Mouse (Mus musculus): ENCODE measurements around the gene Rab21. TPM values are rescaled to one million over a fixed set of nuclear protein-coding genes. Genes with fewer than 3 reads are reported as not detected.

The Rab21 gene
- total RNA-seq, 2 experiments from 2014 or later, result 56.4 to 62.2 TPM

Other genes starting within 250 kb of the Rab21 start
- gene Tph2, start 130.6 kb downstream of the Rab21 start, total RNA-seq (2021), result under 1 TPM in 1 of 2 experiments, not detected in 1; 0.17 TPM
- gene Tbc1d15, start 64.1 kb downstream of the Rab21 start, total RNA-seq (2021), result 10 to 100 TPM; 44.4 to 45.1 TPM
- gene Tmem19, start 46.9 kb upstream of the Rab21 start, total RNA-seq (2021), result 10 to 100 TPM; 13.7 to 18.3 TPM
- gene Thap2, start 68.8 kb upstream of the Rab21 start, total RNA-seq (2021), result 1 to 10 TPM; 7.0 to 8.8 TPM
- 1 to 10 TPM; 8.0 to 9.3 TPM for gene Zfc3h1, start 69.4 kb upstream of the Rab21 start, total RNA-seq (2021)

Data from gastrocnemius, adult 18-20 months (tissue).